In the genomic region with DNA sequence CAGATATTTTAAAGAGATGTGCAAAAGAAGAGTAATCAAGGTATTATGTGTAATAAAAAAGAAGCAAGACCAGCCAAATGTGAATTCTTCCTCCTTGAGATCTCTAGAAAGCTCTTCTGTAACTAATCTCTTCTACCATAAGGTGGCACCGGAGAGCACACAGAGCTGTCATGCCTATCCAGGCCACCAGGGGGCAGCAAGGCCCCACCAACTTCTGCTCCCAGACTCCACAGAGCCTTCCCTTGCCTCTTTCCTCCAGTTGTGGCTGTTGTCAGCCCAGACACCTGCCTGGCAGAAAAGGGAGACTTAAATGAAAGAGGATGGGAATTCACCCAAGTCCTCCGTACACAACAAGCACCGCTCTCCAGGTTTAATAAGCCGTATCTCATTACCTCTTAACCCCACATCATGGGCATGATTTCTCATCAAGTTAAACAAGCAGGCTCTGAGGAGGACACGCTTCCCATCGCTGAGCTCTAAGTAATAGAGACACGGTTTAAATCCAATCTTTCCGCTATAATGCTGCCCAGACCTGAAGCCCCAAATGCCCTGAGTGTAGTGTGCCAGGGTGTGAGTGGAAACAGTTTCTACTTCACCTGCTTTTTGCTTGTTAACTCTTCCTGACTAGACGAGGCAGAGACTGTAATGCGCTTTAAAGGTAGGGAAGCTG, we compare ENCODE assay signal across 9 mouse cellular contexts. TPM values are rescaled to one million over a fixed set of nuclear protein-coding genes. Genes with fewer than 3 reads are reported as not detected.
DNase-seq lines count a peak whose midpoint lies in the region; ATAC-seq lines count a peak whose summit lies in the region.
"Had no signal": no experiment of that assay in that cellular context is flagged by ENCODE, and none has a peak within 500 bp of the region (broad histone marks: within the 10 kb centered on the region; RNA-seq: fewer than 3 reads in every experiment).

No protein-coding gene starts in this region.

- H3K36me3 ChIP-seq in liver, embryonic 13.5 days: no peaks in the 10 kb centered on the region
- H3K36me3 ChIP-seq: heart, embryonic 15.5 days had no signal

- no peak for ATAC-seq in liver, embryonic 13.5 days (ENCODE audit: low read depth)

- WGBS in liver, embryonic 13.5 days (ENCODE audit: insufficient replicate concordance): 56% methylated on average over 10 of the region's 10 CpGs

- H3K4me2 ChIP-seq in liver, embryonic 13.5 days: no peak overlapping the region
- H3K4me2 ChIP-seq: heart, embryonic 15.5 days had no signal

- no peak overlapping the region for H3K9ac ChIP-seq in liver, embryonic 13.5 days
- H3K9ac ChIP-seq: heart, embryonic 15.5 days had no signal

- no peaks in the 10 kb centered on the region for H3K27me3 ChIP-seq in liver, embryonic 13.5 days

- H3K4me3 ChIP-seq in liver, embryonic 13.5 days (replicated peaks): no peak overlapping the region
- H3K4me3 ChIP-seq: heart, embryonic 15.5 days had no signal

- no peaks in the 10 kb centered on the region for H3K9me3 ChIP-seq in liver, embryonic 13.5 days (replicated peaks)
- H3K9me3 ChIP-seq: heart, embryonic 15.5 days had no signal

- DNase-seq in 3134 (ENCODE audit: extremely low read depth, insufficient read length, low spot score) (peak; percentile 71), NIH3T3 (ENCODE audit: low read depth) (peak; percentile 90)
- peak; percentile 81 to 86 for DNase-seq in cerebellum, postnatal 10 days
- peak; percentile 69 for DNase-seq in gastrocnemius, adult 18-20 months (ENCODE audit: low spot score)
- peak; percentile 74 for DNase-seq in kidney, postnatal 10 days
- DNase-seq in liver, embryonic 13.5 days: peak; percentile 8
- peak; percentile 23 for DNase-seq in ovary, adult 18-20 months (ENCODE audit: low spot score)
- peak; percentile 66 for DNase-seq in thymus, postnatal 0 days (ENCODE audit: low spot score)

- H3K4me1 ChIP-seq in liver, embryonic 13.5 days (replicated peaks): no peaks in the 10 kb centered on the region
- H3K4me1 ChIP-seq: heart, embryonic 15.5 days had no signal

- H3K27ac ChIP-seq in liver, embryonic 13.5 days: no peak overlapping the region
- H3K27ac ChIP-seq: heart, embryonic 15.5 days had no signal

RNA-seq across cellular contexts. Expression of a gene that starts 28.1 kb away (rescaled TPM):
- total RNA-seq in gastrocnemius, adult 18-20 months (2021): under 1 TPM; 0.11 to 0.31 TPM
- polyA plus RNA-seq in liver, embryonic 13.5 days (2015; fragmentation: Nextera tagmentation; extraction: Ambion mirVana): not detected in 2 replicates
- polyA plus RNA-seq in thymus, postnatal 0 days (2015; fragmentation: Nextera tagmentation; extraction: Ambion mirVana): not detected in 2 replicates
- polyA plus RNA-seq: heart, embryonic 15.5 days had no signal

RNA-seq across cellular contexts. Expression of a gene that starts 39.1 kb away (rescaled TPM):
- total RNA-seq in gastrocnemius, adult 18-20 months (2021): 1 to 10 TPM in 1 of 2 experiments, under 1 TPM in 1; 0.48 to 1.5 TPM
- 1.9 and 2.0 TPM in 2 replicates for polyA plus RNA-seq in liver, embryonic 13.5 days (2015; fragmentation: Nextera tagmentation; extraction: Ambion mirVana)
- 7.0 and 9.1 TPM in 2 replicates for polyA plus RNA-seq in thymus, postnatal 0 days (2015; fragmentation: Nextera tagmentation; extraction: Ambion mirVana)

RNA-seq across cellular contexts. Expression of a gene that starts 42.1 kb away (rescaled TPM):
- not detected for total RNA-seq in gastrocnemius, adult 18-20 months (2021)
- not detected in 2 replicates for polyA plus RNA-seq in liver, embryonic 13.5 days (2015; fragmentation: Nextera tagmentation; extraction: Ambion mirVana)
- not detected in 2 replicates for polyA plus RNA-seq in thymus, postnatal 0 days (2015; fragmentation: Nextera tagmentation; extraction: Ambion mirVana)
- polyA plus RNA-seq: heart, embryonic 15.5 days had no signal

RNA-seq across cellular contexts. Expression of a gene that starts 49.2 kb away (rescaled TPM):
- 1 to 10 TPM in 1 of 2 experiments, not detected in 1; 1.2 TPM for total RNA-seq in gastrocnemius, adult 18-20 months (2021)
- 0.67 and 0.94 TPM in 2 replicates for polyA plus RNA-seq in liver, embryonic 13.5 days (2015; fragmentation: Nextera tagmentation; extraction: Ambion mirVana)
- 5.9 and 6.6 TPM in 2 replicates for polyA plus RNA-seq in thymus, postnatal 0 days (2015; fragmentation: Nextera tagmentation; extraction: Ambion mirVana)

Comparison
In these comparisons a context has a peak if more than half of its experiments do, and no peak if none do; other contexts are left out.
1. DNase-seq: peak in every context shown above with its lines; median percentile 90 in NIH3T3; 84 in cerebellum, postnatal 10 days; 74 in kidney, postnatal 10 days; 71 in 3134; 69 in gastrocnemius, adult 18-20 months; 66 in thymus, postnatal 0 days; 23 in ovary, adult 18-20 months; 8 in liver, embryonic 13.5 days.